9 mouse cellular contexts compared by ENCODE assay signal in the genomic region with DNA sequence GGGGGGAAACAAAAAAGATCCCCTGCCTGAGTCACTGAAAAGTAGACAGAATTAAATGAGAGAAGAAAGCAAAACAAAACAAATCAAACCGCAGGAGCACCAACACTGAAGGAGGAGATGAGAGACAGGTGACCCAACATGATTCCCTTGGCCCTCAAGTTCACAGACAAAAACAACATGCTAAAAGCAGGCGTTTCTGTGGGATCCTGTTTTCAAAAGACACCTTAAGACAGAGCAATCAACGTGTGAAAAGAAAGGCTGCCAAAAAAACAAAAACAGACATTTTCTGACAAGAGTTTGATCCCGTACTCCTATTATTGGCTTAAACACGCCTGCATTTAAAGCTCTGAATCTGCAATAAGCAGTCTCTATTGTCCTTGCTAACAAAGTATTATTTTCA.
A peak's percentile ranks its signal among the peaks of the same experiment; 100 is the strongest.
DNase-seq lines count a peak whose midpoint lies in the region; ATAC-seq and TF ChIP-seq lines count a peak whose summit lies in the region.
"Had no signal": no experiment of that assay in that cellular context is flagged by ENCODE, and none has a peak within 500 bp of the region (broad histone marks: within the 10 kb centered on the region; RNA-seq: fewer than 3 reads in every experiment).

No protein-coding gene starts in this region.

- H3K27me3 ChIP-seq in intestine, embryonic 14.5 days (replicated peaks; ENCODE audit: control insufficient read depth, insufficient read depth, low read length) = no peaks in the 10 kb centered on the region
- H3K27me3 ChIP-seq in intestine, postnatal 0 days (replicated peaks; ENCODE audit: control insufficient read depth, insufficient read depth, low read length) = no peaks in the 10 kb centered on the region
- no peaks in the 10 kb centered on the region for H3K27me3 ChIP-seq in MEL (ENCODE audit: control insufficient read depth in 1 of 2, insufficient read depth in 2 of 2, low read length in 2 of 2)
- peaks cover 10% of the 10 kb centered on the region; the same call in 1 of the 2 replicates for H3K27me3 ChIP-seq in embryonic facial prominence, embryonic 13.5 days
- H3K27me3 ChIP-seq in limb, embryonic 14.5 days (ENCODE audit: control insufficient read depth, insufficient read depth, low read length) = no peaks in the 10 kb centered on the region
- H3K27me3 ChIP-seq: intestine, embryonic 15.5 days had no signal

- H3K4me3 ChIP-seq in intestine, embryonic 14.5 days (ENCODE audit: low read depth, low read length) = no peak overlapping the region
- no peak overlapping the region for H3K4me3 ChIP-seq in intestine, postnatal 0 days (ENCODE audit: low read depth, low read length)
- peak overlapping the region in 1 of 2 experiments; percentile 61; a peak in 2 of 4 replicates for H3K4me3 ChIP-seq in MEL (ENCODE audit: control insufficient read depth in 1 of 2, insufficient read depth in 1 of 2, low read depth in 2 of 2, low read length in 2 of 2)
- no peak overlapping the region for H3K4me3 ChIP-seq in embryonic facial prominence, embryonic 13.5 days
- peak overlapping the region; percentile 27; the same call in 1 of the 2 replicates for H3K4me3 ChIP-seq in limb, embryonic 14.5 days (replicated peaks; ENCODE audit: low read length)

- DNase-seq in intestine, embryonic 14.5 days (ENCODE audit: low spot score) = no peak
- no peak for DNase-seq in MEL (ENCODE audit: low read depth, low spot score)
- no peak for DNase-seq in limb, embryonic 14.5 days (ENCODE audit: low spot score)
- no peak for DNase-seq in testis, postnatal 10 days (ENCODE audit: low spot score)
- no peak for DNase-seq in left cerebral cortex, postnatal 14 days (ENCODE audit: low spot score in 2 of 2)
- DNase-seq in layer of hippocampus, postnatal 14 days (ENCODE audit: low spot score in 2 of 2) = no peak

- TF ChIP-seq POLR2A in MEL (IDR thresholded peaks at IDR 0.05; ENCODE audit: control insufficient read depth in 1 of 2, insufficient read depth in 1 of 2, low read depth in 1 of 2, low read length in 2 of 2, poor library complexity in 1 of 2) = no peak
- TF ChIP-seq POLR2A in limb, embryonic 14.5 days (IDR thresholded peaks at IDR 0.05; ENCODE audit: borderline replicate concordance, extremely low read depth, insufficient read depth, insufficient read length) = no peak

- H3K27ac ChIP-seq in intestine, embryonic 14.5 days (ENCODE audit: low read depth) = no peak overlapping the region
- no peak overlapping the region for H3K27ac ChIP-seq in intestine, postnatal 0 days (ENCODE audit: low read depth, low read length)
- H3K27ac ChIP-seq in MEL (ENCODE audit: control insufficient read depth, low read depth, low read length) = peak overlapping the region; percentile 98
- peak overlapping the region; percentile 51; the same call in 1 of the 2 replicates for H3K27ac ChIP-seq in embryonic facial prominence, embryonic 13.5 days
- no peak overlapping the region for H3K27ac ChIP-seq in limb, embryonic 14.5 days (replicated peaks; ENCODE audit: low read depth, low read length)
- H3K27ac ChIP-seq: intestine, embryonic 15.5 days had no signal

- peak overlapping the region; percentile 49; the same call in 1 of the 2 replicates for H3K4me2 ChIP-seq in intestine, embryonic 14.5 days (ENCODE audit: low read length)
- H3K4me2 ChIP-seq in intestine, postnatal 0 days (replicated peaks; ENCODE audit: low read depth) = no peak overlapping the region
- H3K4me2 ChIP-seq in embryonic facial prominence, embryonic 13.5 days = peak overlapping the region; percentile 55; the same call in 1 of the 2 replicates
- H3K4me2 ChIP-seq in limb, embryonic 14.5 days (replicated peaks; ENCODE audit: low read depth, low read length, severe bottlenecking) = no peak overlapping the region; the same call in 1 of the 2 replicates

- no peak for TF ChIP-seq EP300 in MEL (IDR thresholded peaks at IDR 0.05; ENCODE audit: low read depth in 1 of 2, low read length in 2 of 2)

- no peaks in the 10 kb centered on the region for H3K79me2 ChIP-seq in MEL (ENCODE audit: control insufficient read depth, insufficient read depth, low read length, poor library complexity)

- 0 out of 2 replicates have a peak, but pooled peaks cover 6% of the 10 kb centered on the region for H3K4me1 ChIP-seq in intestine, embryonic 14.5 days (replicated peaks; ENCODE audit: control insufficient read depth, insufficient read depth, low read length)
- H3K4me1 ChIP-seq in intestine, postnatal 0 days (replicated peaks; ENCODE audit: control insufficient read depth, insufficient read depth, low read length) = no peaks in the 10 kb centered on the region
- H3K4me1 ChIP-seq in MEL (ENCODE audit: control insufficient read depth in 1 of 2, insufficient read depth in 2 of 2, low read length in 2 of 2) = peaks cover 0 to 6% of the 10 kb centered on the region in 2 experiments; a peak in 2 of 4 replicates
- peaks cover 24% of the 10 kb centered on the region for H3K4me1 ChIP-seq in embryonic facial prominence, embryonic 13.5 days
- H3K4me1 ChIP-seq in limb, embryonic 14.5 days (ENCODE audit: control insufficient read depth, insufficient read depth, low read length) = peaks cover 3% of the 10 kb centered on the region; the same call in 1 of the 2 replicates
- H3K4me1 ChIP-seq: intestine, embryonic 15.5 days had no signal

- H3K9me3 ChIP-seq in intestine, embryonic 14.5 days (ENCODE audit: control insufficient read depth, low read length) = no peaks in the 10 kb centered on the region
- H3K9me3 ChIP-seq in intestine, postnatal 0 days (ENCODE audit: control insufficient read depth) = no peaks in the 10 kb centered on the region
- H3K9me3 ChIP-seq in MEL (replicated peaks; ENCODE audit: insufficient read depth, low read length) = no peaks in the 10 kb centered on the region
- H3K9me3 ChIP-seq in embryonic facial prominence, embryonic 13.5 days = no peaks in the 10 kb centered on the region
- no peaks in the 10 kb centered on the region for H3K9me3 ChIP-seq in limb, embryonic 14.5 days (ENCODE audit: control insufficient read depth, low read length)
- H3K9me3 ChIP-seq: intestine, embryonic 15.5 days had no signal

- no peak for TF ChIP-seq RAD21 in MEL (IDR thresholded peaks at IDR 0.05; ENCODE audit: low read depth, low read length)

- no peaks in the 10 kb centered on the region for H3K36me3 ChIP-seq in intestine, embryonic 14.5 days (ENCODE audit: control insufficient read depth, insufficient read depth, low read length)
- no peaks in the 10 kb centered on the region for H3K36me3 ChIP-seq in intestine, postnatal 0 days (ENCODE audit: control insufficient read depth, insufficient read depth)
- H3K36me3 ChIP-seq in MEL (ENCODE audit: control insufficient read depth in 1 of 2, insufficient read depth in 2 of 2, low read length in 2 of 2) = peaks cover 0 to 5% of the 10 kb centered on the region in 2 experiments; a peak in 2 of 4 replicates
- H3K36me3 ChIP-seq in embryonic facial prominence, embryonic 13.5 days = no peaks in the 10 kb centered on the region
- no peaks in the 10 kb centered on the region for H3K36me3 ChIP-seq in limb, embryonic 14.5 days (ENCODE audit: control insufficient read depth, insufficient read depth, low read length)
- H3K36me3 ChIP-seq: intestine, embryonic 15.5 days had no signal

- ATAC-seq in intestine, embryonic 14.5 days (replicated peaks; ENCODE audit: low FRiP score, low TSS enrichment, low read depth) = no peak
- ATAC-seq in intestine, postnatal 0 days = no peak
- ATAC-seq in embryonic facial prominence, embryonic 13.5 days (ENCODE audit: insufficient number of reproducible peaks, insufficient read depth, low FRiP score, low TSS enrichment, low read depth) = no peak
- no peak for ATAC-seq in limb, embryonic 14.5 days (ENCODE audit: low FRiP score, low read depth)

- 82% methylated on average over 5 of the region's 5 CpGs for WGBS in intestine, embryonic 14.5 days
- WGBS in intestine, postnatal 0 days = 79% methylated on average over 5 of the region's 5 CpGs
- 56% methylated on average over 5 of the region's 5 CpGs for whole genome bisulfite sequencing in embryonic facial prominence, embryonic 13.5 days
- WGBS in limb, embryonic 14.5 days = 74% methylated on average over 5 of the region's 5 CpGs

- no peak overlapping the region for H3K9ac ChIP-seq in intestine, embryonic 14.5 days (ENCODE audit: low read length)
- no peak overlapping the region for H3K9ac ChIP-seq in intestine, postnatal 0 days (ENCODE audit: low read depth, low read length)
- peak overlapping the region; percentile 84 for H3K9ac ChIP-seq in MEL (ENCODE audit: control insufficient read depth, low read depth, low read length, poor library complexity, severe bottlenecking)
- no peak overlapping the region for H3K9ac ChIP-seq in embryonic facial prominence, embryonic 13.5 days
- H3K9ac ChIP-seq in limb, embryonic 14.5 days (ENCODE audit: low read depth, low read length, severe bottlenecking) = 0 out of 2 replicates have a peak overlapping the region, but pooled peaks have one; percentile 22
- H3K9ac ChIP-seq: intestine, embryonic 15.5 days had no signal

- intact Hi-C loops in left cerebral cortex, postnatal 14 days (cut with DNase I) = loop anchor here (5.0 kb wide), 1 partner anchor 115 kb away; no protein-coding TSS in a partner anchor

- no peak for TF ChIP-seq CTCF in intestine, postnatal 0 days (IDR thresholded peaks at IDR 0.05; ENCODE audit: low read depth)
- TF ChIP-seq CTCF in MEL (IDR thresholded peaks at IDR 0.05 in 2 of 3, conservative IDR thresholded peaks at IDR 0.05 in 1 of 3; ENCODE audit: control insufficient read depth in 1 of 3, insufficient read depth in 1 of 3, low read depth in 2 of 3, low read length in 3 of 3, poor library complexity in 1 of 3, severe bottlenecking in 1 of 3) = no peak

TF ChIP-seq in MEL, 35 proteins besides CTCF, POLR2A, EP300 and RAD21:
- TF ChIP-seq UBTF (IDR thresholded peaks at IDR 0.05; ENCODE audit: borderline replicate concordance, insufficient read depth, low read depth, low read length) (no peak), ZMIZ1 (IDR thresholded peaks at IDR 0.05; ENCODE audit: low read depth, low read length) (no peak), CHD1 (IDR thresholded peaks at IDR 0.05; ENCODE audit: low read depth, low read length) (no peak), GATA1 (IDR thresholded peaks at IDR 0.05; ENCODE audit: low read depth, low read length) (no peak), HCFC1 (IDR thresholded peaks at IDR 0.05; ENCODE audit: low read depth, low read length) (no peak), NRF1 (IDR thresholded peaks at IDR 0.05; ENCODE audit: insufficient read depth, low read depth, low read length, poor library complexity, severe bottlenecking) (no peak), ETS1 (IDR thresholded peaks at IDR 0.05; ENCODE audit: low read depth, low read length) (no peak), ZC3H11A (IDR thresholded peaks at IDR 0.05; ENCODE audit: low read depth, low read length) (no peak)

Comparison
In these comparisons a context has a peak if more than half of its experiments do, and no peak if none do; other contexts are left out.
1. H3K4me2 ChIP-seq: peak in intestine, embryonic 14.5 days (single experiment) and embryonic facial prominence, embryonic 13.5 days (single experiment); none in intestine, postnatal 0 days (single experiment) and limb, embryonic 14.5 days (single experiment).
2. H3K27ac ChIP-seq: peak in MEL (single experiment) and embryonic facial prominence, embryonic 13.5 days (single experiment); none in intestine, embryonic 14.5 days (single experiment), intestine, postnatal 0 days (single experiment) and limb, embryonic 14.5 days (single experiment).
3. H3K9ac ChIP-seq: peak in MEL (single experiment) and limb, embryonic 14.5 days (single experiment); none in intestine, embryonic 14.5 days (single experiment), intestine, postnatal 0 days (single experiment) and embryonic facial prominence, embryonic 13.5 days (single experiment).